Mouse (Mus musculus) megakaryocyte-erythroid progenitor cell, adult 5-6 weeks (primary cell): ENCODE results near the gene Wdr18. TPM values are rescaled to one million over a fixed set of nuclear protein-coding genes. Genes with fewer than 3 reads are reported as not detected.

Experiments
- ATAC-seq: replicated peaks from 2 replicates; pipeline ENCODE4 v1.8.0; 2016; ENCODE audit warnings: mild to moderate bottlenecking, inconsistent platforms; ENCODE audit not compliant: severe bottlenecking, poor library complexity, low FRiP score, low TSS enrichment
- total RNA-seq, 2 experiments: library from RNA; stranded (forward) in 1 of 2; stranded (reverse) in 1 of 2; fragments of 200-1000, 215-1000 nt in 1 of 2; fragments of >200 nt in 1 of 2; fragmentation: Nextera tagmentation in 1 of 2; gene quantifications; 2 replicates each; pipeline ENCODE4 v1.2.3; 2014 to 2017

The Wdr18 gene
- total RNA-seq, 2 experiments from 2014 or later = 23.4 to 86.4 TPM

GRCm38 (mm10) chr10:79926491-79927323, 33.2 kb upstream of the Wdr18 start, which contains the start of gene Arid3a:
TSS of gene Arid3a (plus strand) at chr10:79927043.
- ATAC-seq = peak; percentile 70

- ATAC-seq = 0 out of 2 replicates have a peak, but pooled peaks have one; percentile 1
Measured at GRCm38 (mm10) chr10:79927324-79928029, 32.5 kb upstream of the Wdr18 start.

- ATAC-seq = no peak
Measured at GRCm38 (mm10) chr10:79928030-79928694, 31.8 kb upstream of the Wdr18 start.

DNA sequence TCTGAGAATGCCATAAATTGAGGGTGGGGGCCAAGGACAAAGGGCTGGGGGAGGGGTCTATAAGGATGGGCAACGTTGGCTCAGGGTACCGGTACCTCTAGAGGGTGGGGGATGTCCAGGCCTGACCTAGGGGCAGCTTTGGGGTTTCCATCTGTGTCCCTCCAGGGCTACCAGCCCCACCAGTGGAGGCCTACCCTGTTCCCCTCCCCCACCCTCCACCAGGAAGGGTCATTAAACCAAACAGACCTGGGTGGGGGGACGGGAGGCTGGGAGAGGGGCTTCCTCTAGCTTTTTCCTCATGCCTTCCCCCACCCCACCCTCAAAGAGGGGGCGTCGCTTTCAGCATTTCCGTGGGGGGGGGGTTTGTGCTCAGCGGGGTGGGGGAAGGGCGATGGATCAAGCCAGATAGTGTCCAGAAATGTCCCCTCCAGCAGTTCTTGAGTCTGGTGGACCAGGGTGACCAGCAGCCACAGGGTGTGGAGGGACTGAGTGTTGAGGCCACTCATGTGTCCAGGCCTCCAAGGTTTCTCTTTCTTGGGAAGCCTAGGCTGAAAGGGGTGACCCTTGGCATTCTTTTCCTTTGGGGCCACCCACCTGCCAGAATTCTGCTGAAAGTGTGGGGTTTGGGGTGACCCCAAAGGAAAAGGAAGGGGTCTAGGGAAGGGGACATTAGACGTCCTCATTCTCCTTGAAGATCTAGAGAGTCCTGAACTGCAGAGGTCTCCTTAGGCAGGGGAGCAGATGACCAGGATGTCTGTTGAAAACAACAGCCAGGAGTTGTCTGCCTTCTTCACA, 30.8 kb upstream of the Wdr18 start:
- ATAC-seq = no peak

DNA sequence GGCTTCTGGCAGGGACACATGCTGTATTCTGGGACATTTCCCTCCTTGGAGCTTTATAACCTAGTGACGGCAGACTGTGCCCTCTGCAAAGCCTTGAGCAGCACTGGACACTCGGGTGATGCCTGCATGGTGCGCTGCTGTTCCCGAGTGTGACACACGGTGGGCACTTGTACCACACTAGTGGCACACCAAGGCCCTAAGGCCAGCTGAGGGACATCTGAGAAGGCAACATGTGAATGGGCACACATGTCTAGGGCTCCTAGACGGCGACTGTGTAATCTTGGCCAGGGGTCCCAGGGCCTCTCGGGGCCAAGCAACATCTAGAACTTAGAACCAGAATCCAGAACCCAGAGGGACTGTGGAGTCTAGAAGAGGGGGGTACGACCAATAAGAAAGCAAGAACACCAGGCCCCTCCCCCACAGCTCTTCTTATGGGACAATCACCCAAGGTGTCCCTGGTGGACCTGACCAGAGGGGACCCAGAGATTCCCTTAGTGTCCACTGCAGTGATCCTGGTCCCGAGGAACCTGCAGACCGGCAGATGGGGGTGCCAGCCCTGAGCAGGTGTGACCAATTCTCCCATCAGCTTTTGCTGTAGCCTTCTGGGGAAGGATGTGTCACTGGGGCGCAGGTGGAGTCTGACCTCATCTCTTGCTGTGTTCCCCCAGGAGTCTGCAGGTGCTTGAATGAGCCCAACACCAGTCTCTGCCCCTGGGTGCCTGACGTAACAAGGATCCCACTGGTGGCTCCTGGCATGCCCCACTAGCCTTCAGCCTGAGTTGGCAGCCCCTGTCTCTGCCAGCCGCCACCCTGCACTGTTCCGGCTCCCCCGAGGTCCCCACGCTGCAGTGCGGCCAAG, 29.8 kb upstream of the Wdr18 start:
- no peak for ATAC-seq

DNA sequence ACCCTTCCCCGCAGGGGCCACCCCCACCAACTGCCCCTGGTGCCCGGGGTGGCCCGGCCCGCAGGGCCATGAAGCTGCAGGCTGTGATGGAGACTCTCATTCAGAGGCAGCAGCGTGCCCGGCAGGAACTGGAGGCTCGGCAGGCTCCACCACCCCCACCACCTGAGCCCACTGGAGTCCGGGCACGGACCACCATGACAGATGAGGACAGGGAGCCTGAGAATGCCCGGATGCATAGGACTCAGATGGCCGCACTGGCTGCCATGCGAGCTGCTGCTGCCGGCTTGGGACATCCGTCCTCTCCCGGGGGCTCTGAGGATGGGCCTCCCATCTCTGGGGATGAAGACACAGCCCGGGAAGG, 29.1 kb upstream of the Wdr18 start:
- ATAC-seq = no peak

- ATAC-seq = no peak
Measured at GRCm38 (mm10) chr10:79931797-79932196, 28.2 kb upstream of the Wdr18 start.

- ATAC-seq = no peak
Measured at GRCm38 (mm10) chr10:79932736-79933135, 27.2 kb upstream of the Wdr18 start.

DNA sequence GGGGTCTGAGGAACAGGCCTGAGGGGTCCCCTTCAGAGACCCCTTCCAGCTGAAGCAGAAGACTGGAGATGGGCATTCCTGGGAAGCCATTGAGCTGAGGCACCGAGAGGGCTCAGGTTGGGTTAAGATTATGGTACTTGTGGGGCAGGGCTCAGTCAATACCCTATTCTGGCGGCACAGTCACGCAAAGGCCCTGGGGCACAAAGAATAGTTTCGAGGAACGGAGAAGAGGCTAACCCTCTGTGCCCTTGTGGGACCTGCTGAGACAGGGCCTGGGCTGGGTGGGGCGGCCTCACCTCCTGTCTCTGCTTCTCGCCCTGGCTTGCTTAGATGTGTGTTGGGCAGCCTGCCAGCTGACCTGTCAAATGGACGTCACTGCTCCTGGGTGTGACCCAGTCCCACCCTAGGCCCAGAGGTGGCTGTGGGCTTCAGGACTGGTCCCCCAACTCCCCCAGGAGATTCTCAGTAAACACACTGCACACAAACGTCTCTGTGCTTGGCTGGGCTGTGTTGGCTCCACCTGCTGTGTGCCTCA, 26.7 kb upstream of the Wdr18 start:
- ATAC-seq = no peak

DNA sequence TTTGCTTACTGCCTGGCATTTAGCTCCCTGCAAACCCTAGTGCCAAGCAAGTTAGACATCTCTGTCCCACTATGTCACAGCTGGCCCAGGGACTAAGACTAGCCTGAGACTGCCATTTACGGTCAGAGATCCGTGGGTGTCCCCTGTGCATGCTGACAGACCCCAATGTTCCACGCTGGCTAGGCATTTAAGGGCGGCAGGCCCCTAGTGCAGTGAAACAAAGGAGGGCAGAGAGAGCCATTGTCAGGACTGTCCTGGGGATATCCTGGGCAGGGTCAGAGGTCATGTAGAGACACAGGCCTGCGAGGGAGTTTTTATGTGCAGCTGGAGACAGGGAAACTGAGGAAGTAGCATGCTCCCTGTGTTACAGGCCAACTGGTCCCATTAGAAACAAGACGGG, 26.1 kb upstream of the Wdr18 start:
- ATAC-seq = no peak

- no peak for ATAC-seq
Measured at GRCm38 (mm10) chr10:79934272-79934721, 25.7 kb upstream of the Wdr18 start.

DNA sequence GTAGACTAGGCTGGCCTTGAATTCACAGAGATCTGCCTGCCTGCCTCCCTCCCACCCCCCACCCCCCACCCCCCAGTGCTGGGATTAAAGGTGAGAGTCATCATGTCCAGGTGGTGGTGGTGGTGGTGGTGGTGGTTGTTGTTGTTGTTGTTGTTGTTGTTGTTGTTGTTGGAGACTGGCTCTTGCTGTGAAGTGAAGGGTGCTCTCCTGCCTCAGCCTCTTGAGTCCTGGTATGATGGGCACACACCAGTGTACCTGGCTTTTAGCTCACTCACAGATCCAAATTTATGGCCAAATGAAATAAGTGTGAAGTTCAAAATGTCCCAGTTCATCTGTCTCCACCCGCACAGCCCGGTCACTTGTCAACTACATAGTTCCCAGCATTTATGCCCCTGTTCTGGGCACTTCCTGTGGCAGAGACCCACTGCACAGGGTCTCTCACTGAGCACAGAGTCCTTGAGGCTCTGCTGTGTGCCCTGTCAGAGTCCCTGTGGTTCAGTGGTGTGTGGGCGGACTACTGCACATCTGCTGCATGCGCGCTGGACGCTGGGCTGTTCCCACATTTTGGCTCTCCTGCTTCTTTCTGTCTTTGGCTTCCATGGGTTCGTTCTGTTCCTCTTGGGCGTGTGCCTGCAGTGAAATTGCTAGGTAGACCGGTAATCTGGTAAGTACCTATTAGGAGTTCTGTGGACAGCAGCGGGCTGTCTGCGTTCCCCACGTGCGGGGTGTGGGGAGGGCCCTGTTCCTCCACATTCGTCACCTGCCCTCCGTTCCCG, 25.0 kb upstream of the Wdr18 start:
- ATAC-seq = no peak

DNA sequence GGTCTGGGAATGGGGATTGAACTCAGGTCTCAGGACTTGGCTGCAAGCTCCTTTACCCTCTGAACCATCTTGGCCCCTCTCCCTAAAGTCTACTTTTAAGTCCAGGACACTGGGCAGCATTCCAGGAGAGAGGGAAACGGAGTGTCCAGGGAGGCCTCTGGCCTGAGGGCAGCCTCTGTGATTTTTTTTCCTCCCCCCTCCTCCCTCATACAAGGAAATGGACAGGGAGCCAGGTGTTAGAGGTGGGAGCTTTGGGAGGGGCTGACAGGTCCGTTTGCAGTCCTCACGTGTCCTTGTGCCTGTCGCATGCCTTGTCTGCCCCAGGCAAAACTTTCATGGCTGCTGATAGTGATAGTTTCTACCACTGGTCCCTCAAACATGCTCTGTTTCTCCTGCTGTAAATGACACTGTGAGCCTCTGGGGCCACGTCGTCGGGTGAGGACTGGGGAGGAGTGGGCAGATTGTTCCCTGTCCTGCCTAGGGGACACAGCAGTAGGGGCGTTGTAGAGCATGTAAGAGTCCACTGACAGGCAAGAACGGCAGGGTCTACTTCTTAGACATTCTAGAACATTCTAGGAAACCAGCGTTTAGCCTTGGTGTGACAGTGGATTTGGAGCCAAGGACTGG, 23.6 kb upstream of the Wdr18 start:
- 0 out of 2 replicates have a peak, but pooled peaks have one; percentile 4 for ATAC-seq

GRCm38 (mm10) chr10:79936911-79937441, 23.0 kb upstream of the Wdr18 start:
- ATAC-seq = peak; percentile 84

GRCm38 (mm10) chr10:79937775-79938526, 22.0 kb upstream of the Wdr18 start:
- ATAC-seq = 0 out of 2 replicates have a peak, but pooled peaks have one; percentile 10

GRCm38 (mm10) chr10:79940749-79941148, 19.2 kb upstream of the Wdr18 start:
- ATAC-seq = no peak
